Mouse (Mus musculus) thymus, adult 2 months (tissue): ENCODE data around the gene Fabp6.

Experiments
- CTCF ChIP-seq: fragments of 200-500 bp; IDR thresholded peaks from 2 replicates; pipeline ENCODE4 v1.5.1; 2012; ENCODE audit warnings: mild to moderate bottlenecking, control low read depth, low read length, moderate library complexity, borderline replicate concordance; ENCODE audit not compliant: control insufficient read depth, poor library complexity, insufficient read depth; ENCODE audit errors: extremely low read depth
- POLR2A ChIP-seq: fragments of 200-500 bp; IDR thresholded peaks from 2 replicates; pipeline ENCODE4 v1.6.1; 2012; ENCODE audit warnings: mild to moderate bottlenecking, low read length, control low read depth, moderate library complexity; ENCODE audit not compliant: control insufficient read depth, poor library complexity, insufficient read depth; ENCODE audit errors: extremely low read depth

DNA sequence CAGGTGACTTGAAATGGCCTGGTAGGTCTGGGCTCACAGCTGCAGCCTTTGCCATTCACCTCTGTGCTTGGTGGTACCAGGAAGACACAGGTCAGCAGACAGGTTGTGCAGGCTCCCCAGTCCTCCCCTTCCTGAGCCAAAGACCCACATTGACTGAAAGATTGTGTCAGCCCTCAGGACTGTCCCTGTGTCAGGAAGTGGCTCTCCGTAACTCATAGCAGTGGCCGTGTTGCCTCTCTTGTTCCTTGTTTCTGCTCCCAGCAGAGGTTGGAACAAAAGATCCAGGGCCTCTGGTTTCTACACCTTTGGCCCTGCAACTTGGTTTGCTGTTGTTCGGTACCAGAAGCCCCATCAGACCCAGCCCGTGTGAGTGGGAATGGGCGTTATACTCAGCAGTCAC lies 32.2 kb downstream of the Fabp6 start:
- TF ChIP-seq CTCF (no peak), POLR2A (no peak)
